Mouse (Mus musculus) limb, embryonic 11.5 days (tissue): ENCODE measurements around the gene Brd4. TPM values are rescaled to one million over a fixed set of nuclear protein-coding genes. Genes with fewer than 3 reads are reported as not detected.

Experiments used
- ATAC-seq: fragments of 200-750 bp; cut with Nextera tagmentation; 2 replicates; pipeline ENCODE4 v1.8.0; 2017; ENCODE audit warnings: low read depth; ENCODE audit not compliant: insufficient number of reproducible peaks, low FRiP score, low TSS enrichment
- DNase-seq: peaks from one replicate; pipeline ENCODE4 v3.0.0-alpha.2; 2015; ENCODE audit warnings: low spot score
- H3K27ac ChIP-seq: fragments of 300-500 bp; sonication (generic); replicated peaks from 2 replicates; pipeline ENCODE4 v1.5.1; 2014; ENCODE audit warnings: low read depth, mild to moderate bottlenecking, low read length
- H3K27me3 ChIP-seq: fragments of 300-500 bp; sonication (generic); 2 replicates; pipeline ENCODE4 v1.6.1; 2014; ENCODE audit warnings: mild to moderate bottlenecking, low read length, mixed read lengths; ENCODE audit not compliant: control insufficient read depth, insufficient read depth
- H3K36me3 ChIP-seq: fragments of 300-500 bp; sonication (generic); 2 replicates; pipeline ENCODE4 v1.6.1; 2014; ENCODE audit warnings: mild to moderate bottlenecking, low read length, moderate library complexity, mixed read lengths; ENCODE audit not compliant: control insufficient read depth, insufficient read depth
- H3K4me1 ChIP-seq: fragments of 300-500 bp; sonication (generic); 2 replicates; pipeline ENCODE4 v1.6.1; 2014; ENCODE audit warnings: low read length, mixed read lengths; ENCODE audit not compliant: control insufficient read depth, insufficient read depth
- H3K4me2 ChIP-seq: fragments of 300-500 bp; sonication (generic); 2 replicates; pipeline ENCODE4 v1.6.1; 2014; ENCODE audit warnings: low read depth, mild to moderate bottlenecking, moderate library complexity; ENCODE audit not compliant: severe bottlenecking
- H3K4me3 ChIP-seq: fragments of 300-500 bp; sonication (generic); 2 replicates; pipeline ENCODE4 v1.5.1; 2014; ENCODE audit warnings: low read depth, low read length
- H3K9ac ChIP-seq: fragments of 300-500 bp; sonication (generic); 2 replicates; pipeline ENCODE4 v1.6.1; 2014; ENCODE audit warnings: mild to moderate bottlenecking, low read length
- H3K9me3 ChIP-seq: fragments of 300-500 bp; sonication (generic); 2 replicates; pipeline ENCODE4 v1.6.1; 2016; ENCODE audit warnings: low read length; ENCODE audit not compliant: control insufficient read depth
- WGBS: fragments of 180-500 bp; shearing (Covaris S2); extraction: QIAGEN DNeasy Blood & Tissue Kit; methylation state at CpG from one replicate; pipeline ENCODE4 v1.1.7; 2014; 5-methylcytosine and 5-hydroxymethylcytosine counted together
- polyA plus RNA-seq: library from polyadenylated mRNA; unstranded; fragments of >200 nt; fragmentation: Nextera tagmentation; extraction: Ambion mirVana; gene quantifications from 2 replicates; pipeline ENCODE4 v1.2.1, GENCODE M21; 2014

Brd4 gene
- polyA plus RNA-seq, 1 experiment from 2014 or later = 124 TPM

DNA sequence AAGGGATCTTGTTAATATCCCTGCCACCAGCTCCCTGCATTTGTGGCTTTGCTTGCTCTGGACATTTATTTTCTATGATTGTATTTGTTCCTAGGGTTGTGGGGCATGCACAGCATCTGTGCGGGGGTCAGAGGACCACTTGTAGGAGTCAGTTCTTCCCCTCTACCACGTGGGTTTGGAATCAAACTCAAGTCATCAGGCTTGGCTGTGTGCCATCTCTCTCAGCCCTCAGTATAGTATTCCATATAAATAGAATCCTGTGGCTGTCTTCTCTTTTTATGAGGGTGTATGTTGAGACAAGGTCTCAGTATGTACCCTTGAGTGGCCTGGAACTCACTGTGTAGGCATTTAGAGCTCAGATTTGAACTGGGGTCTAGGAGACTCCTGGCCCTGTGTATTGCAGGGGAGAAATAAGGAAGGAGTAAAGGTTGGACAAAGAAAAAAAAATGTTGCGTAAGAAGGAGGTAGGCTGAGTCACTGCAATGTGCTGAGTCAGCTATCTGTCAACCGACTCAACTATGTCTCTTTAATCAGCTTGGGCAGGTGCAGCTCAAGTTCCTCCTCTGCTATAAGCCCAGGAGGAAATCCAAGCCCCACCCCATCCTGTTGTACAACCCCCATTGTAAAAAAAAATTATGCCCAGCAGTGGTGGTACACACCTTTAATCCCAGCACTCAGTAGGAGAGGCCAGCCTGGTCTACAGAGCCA lies 114.8 kb downstream of the Brd4 start:
- peaks cover 7% of the 10 kb centered on the region for H3K4me1 ChIP-seq
- no peaks in the 10 kb centered on the region for H3K27me3 ChIP-seq
- H3K36me3 ChIP-seq = no peaks in the 10 kb centered on the region
- no peak overlapping the region for H3K27ac ChIP-seq
- 87% methylated on average over 4 of the region's 4 CpGs for WGBS
- no peak overlapping the region for H3K9ac ChIP-seq
- DNase-seq (no peak), ATAC-seq (no peak)
- H3K4me2 ChIP-seq = no peak overlapping the region
- no peaks in the 10 kb centered on the region for H3K9me3 ChIP-seq
- no peak overlapping the region for H3K4me3 ChIP-seq

DNA sequence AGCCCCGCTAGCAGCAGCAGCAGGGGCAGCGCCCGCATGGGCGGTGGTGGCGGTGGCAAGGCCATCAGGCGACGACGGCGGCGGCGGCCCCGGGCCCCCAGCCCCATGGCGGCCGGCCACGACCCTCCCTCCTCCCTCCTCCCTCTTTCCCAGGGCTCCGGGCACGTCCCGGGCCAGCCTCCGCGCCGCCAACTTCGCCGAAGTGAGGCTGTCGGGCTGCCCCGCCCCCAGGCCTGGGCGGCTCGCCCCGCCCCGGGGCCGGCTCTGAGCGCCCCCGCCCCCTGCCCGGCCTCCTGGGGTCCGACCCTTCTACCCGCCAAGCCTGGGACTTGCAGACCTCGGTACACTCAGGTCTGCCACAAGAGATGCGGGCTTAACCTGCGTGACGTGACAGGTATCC lies 117.8 kb downstream of the Brd4 start, which contains the start of gene Notch3:
Notch3 (minus strand) TSS at position 166 of the 400 bp plus-strand sequence.
- H3K4me3 ChIP-seq = peak within 1 kb of the TSS; percentile 88
- H3K36me3 ChIP-seq = no peaks in the 10 kb centered on the region
- ATAC-seq (peak; percentile 68; the same call in 1 of the 2 replicates), DNase-seq (peak; percentile 88)
- no peaks in the 10 kb centered on the region for H3K9me3 ChIP-seq
- H3K4me2 ChIP-seq = peak within 1 kb of the TSS; percentile 67
- peak within 1 kb of the TSS; percentile 91 for H3K27ac ChIP-seq
- WGBS = under 1% methylated on average over 22 of the region's 39 CpGs
- H3K27me3 ChIP-seq = no peaks in the 10 kb centered on the region
- peaks cover 25% of the 10 kb centered on the region for H3K4me1 ChIP-seq
- H3K9ac ChIP-seq = peak within 1 kb of the TSS; percentile 89

DNA sequence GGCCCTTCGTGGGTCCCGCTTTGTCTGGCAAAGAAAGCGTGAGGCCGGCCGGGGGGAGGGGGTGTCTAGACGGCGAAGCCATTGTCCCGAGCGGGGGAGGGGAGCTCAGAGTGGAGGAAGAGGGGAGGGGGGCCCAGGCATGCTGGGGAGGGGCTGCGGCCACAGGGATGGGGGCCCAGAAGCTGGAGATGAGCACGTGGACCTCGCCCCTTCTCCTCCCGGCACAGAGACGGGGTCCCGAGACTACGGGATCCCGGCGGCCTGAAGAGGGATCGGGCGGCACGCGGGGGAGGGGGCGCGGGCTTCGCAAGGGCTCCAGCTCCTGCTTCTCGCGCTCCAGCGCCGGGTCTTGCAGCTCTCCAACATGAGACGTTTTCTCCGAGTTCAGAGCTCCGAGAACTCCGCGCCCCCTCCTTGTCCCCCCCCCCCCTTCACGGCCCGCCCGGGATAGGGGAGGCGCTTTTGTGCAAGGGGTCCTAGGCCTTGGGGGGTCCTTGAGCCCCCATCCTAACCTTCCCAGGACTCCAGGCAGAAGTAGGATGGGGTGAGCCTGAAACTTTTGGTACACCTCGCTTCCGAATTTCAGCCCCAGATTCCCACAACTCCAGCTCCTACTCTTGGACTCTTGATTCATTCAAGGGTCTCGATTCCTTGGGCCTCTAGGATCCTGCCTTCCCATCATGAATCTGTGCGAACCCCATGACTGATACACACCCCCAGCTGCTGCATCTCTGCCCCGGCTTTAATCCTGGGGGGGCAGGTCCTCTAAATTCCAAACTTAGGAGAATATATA lies 118.5 kb downstream of the Brd4 start:
- Histone ChIP-seq H3K9ac (peak overlapping the region; percentile 89), H3K27me3 (no peaks in the 10 kb centered on the region), H3K4me3 (peak overlapping the region; percentile 88), H3K4me2 (peak overlapping the region; percentile 67), H3K4me1 (peaks cover 25% of the 10 kb centered on the region), H3K9me3 (no peaks in the 10 kb centered on the region), H3K36me3 (no peaks in the 10 kb centered on the region), H3K27ac (peak overlapping the region; percentile 91)
- ATAC-seq (peak; percentile 55), DNase-seq (peak; percentile 95)
- under 1% methylated on average over 37 of the region's 43 CpGs for WGBS

DNA sequence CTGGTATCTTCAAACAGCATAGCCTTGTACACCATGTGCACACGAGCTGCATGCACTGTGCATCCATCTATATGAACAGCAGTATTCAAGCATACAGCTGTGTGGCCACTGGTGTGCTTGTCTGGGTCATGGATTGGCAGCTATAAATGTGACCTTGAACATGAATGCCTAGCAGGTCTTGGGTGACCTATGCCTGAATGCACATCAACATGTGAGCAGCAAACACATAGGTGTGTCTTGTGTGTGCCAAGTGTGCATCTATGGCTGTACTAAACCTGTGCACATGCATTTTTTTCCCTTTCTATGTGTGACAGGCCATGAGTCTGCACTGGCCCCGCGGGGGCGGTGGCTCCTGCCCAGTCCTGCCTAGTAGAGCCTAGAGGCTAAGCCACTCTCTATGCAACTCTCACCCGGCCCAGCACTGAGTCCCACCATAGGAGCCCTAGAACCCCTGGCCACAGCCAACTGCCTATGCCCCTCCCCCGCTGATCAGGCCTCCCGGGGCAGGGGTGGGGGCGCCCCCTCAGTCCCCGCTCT lies 119.2 kb downstream of the Brd4 start:
- H3K4me2 ChIP-seq = peak overlapping the region; percentile 67
- 5% methylated on average over 9 of the region's 9 CpGs for WGBS

DNA sequence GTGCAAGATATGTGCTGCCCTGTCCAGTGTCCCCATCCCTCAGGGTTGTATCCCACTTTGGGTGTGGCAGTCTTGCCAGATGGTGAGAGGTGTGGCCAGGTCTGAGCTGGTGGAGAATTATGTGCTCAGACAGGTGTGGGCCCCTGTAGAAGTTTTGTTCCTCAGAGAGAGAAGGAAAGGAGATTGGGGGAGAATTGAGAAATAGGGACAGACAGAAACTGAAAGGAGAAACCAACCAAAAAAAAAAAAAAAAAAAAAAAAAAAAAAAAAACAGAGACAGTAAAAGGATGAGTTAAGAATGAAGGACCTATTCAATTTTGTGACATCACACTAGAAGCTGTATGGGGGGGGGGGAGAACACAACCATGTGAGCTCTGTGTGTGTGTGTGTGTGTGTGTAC lies 119.7 kb downstream of the Brd4 start:
- Histone ChIP-seq H3K36me3 (no peaks in the 10 kb centered on the region), H3K4me3 (no peak overlapping the region), H3K9ac (no peak overlapping the region), H3K27ac (no peak overlapping the region), H3K4me1 (peaks cover 25% of the 10 kb centered on the region), H3K27me3 (no peaks in the 10 kb centered on the region), H3K9me3 (no peaks in the 10 kb centered on the region), H3K4me2 (peak overlapping the region; percentile 67; the same call in 1 of the 2 replicates)
- DNase-seq = no peak
- ATAC-seq = no peak

More for the DNA sequence above, 119.2 kb downstream of the Brd4 start:
- DNase-seq (no peak), ATAC-seq (peak; percentile 53)
- Histone ChIP-seq H3K36me3 (no peaks in the 10 kb centered on the region), H3K4me3 (peak overlapping the region; percentile 88), H3K27ac (peak overlapping the region; percentile 91), H3K9ac (peak overlapping the region; percentile 89), H3K9me3 (no peaks in the 10 kb centered on the region), H3K4me1 (peaks cover 25% of the 10 kb centered on the region), H3K27me3 (no peaks in the 10 kb centered on the region)

DNA sequence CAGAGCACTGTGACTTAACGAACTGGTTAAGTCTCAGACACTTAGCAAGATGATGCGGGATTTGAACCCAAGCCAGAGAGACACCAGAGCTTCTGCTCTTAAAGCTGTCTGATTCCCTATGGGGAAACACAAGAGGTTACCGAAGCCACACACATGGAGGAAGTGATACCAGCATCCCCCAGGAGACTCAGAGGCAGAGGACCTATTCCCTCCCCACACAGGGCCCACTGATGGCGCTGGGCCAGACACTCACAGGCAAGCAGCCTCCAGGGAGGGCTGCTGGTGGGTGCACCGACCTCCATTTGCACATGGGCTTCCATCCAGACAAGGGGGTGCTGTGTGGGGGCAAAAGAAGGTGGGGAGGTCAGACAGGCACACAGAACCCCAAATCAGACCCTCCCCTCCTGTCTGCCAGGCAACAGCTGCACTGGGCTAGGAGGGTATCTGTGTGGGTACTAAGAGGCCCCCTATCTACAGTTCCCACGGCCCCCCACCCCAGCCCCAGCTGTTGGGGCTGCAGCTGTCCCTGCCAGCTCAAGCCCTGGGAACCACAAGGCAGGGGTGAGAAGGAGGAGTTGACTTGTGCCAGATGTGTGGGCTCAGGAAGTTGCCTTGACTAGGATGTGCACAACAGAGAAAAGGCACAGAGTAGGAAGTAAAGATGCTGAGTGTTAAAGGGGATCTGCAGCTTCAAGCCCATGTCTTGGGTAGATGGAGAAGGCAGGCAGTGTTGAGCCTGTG lies 120.4 kb downstream of the Brd4 start:
- Histone ChIP-seq H3K4me1 (peaks cover 25% of the 10 kb centered on the region), H3K4me3 (no peak overlapping the region; the same call in 1 of the 2 replicates)
- WGBS = 67% methylated on average over 6 of the region's 6 CpGs

DNA sequence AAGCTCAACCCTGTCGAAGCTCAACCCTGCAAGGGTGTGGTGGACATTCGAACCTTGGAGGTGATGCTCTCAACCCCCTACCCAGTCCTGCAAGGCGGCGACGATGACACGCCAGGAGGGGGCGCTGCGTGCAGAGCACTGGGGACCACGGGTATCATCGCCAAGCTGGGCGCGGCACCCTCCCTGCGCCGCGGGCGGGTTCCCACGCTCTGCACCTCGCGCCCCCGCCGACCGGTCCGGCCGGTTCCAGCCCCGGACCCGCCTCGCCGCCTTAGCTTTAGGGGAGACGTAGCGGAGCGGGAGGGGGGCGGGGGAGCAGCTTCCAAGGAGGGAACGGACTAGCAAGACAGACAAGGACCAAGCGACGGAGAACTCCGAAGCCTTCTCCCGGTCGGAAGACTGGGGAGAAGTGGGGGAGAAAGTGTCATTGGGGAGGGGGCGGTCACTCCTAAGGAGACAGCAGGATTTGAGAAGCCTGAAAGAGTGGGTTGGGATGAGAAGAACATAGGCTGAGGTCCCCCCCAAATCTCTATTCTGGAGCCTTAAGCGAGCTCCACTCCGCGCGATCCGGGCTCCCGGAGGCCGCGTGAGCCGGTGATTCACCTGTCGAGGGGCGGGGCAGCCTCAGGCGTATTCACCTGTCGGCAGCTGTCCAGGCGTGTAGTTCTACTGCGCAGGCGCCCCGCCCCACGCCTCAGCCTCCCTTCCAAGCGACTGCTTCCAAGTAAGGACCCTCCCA lies 122.2 kb downstream of the Brd4 start:
- 2% methylated on average over 58 of the region's 58 CpGs for WGBS
- H3K4me3 ChIP-seq = peak overlapping the region; percentile 35
- peaks cover 2% of the 10 kb centered on the region; the same call in 1 of the 2 replicates for H3K36me3 ChIP-seq
- H3K4me1 ChIP-seq = peaks cover 25% of the 10 kb centered on the region
- ATAC-seq (no peak), DNase-seq (peak; percentile 84)
- H3K9ac ChIP-seq = peak overlapping the region; percentile 51
- no peak overlapping the region for H3K27ac ChIP-seq
- H3K9me3 ChIP-seq = no peaks in the 10 kb centered on the region
- H3K4me2 ChIP-seq = peak overlapping the region; percentile 74
- H3K27me3 ChIP-seq = no peaks in the 10 kb centered on the region

More for the DNA sequence above, 120.4 kb downstream of the Brd4 start:
- no peak overlapping the region for H3K27ac ChIP-seq
- H3K36me3 ChIP-seq = no peaks in the 10 kb centered on the region
- DNase-seq (no peak), ATAC-seq (0 out of 2 replicates have a peak, but pooled peaks have one; percentile 4)
- H3K27me3 ChIP-seq = no peaks in the 10 kb centered on the region
- H3K9ac ChIP-seq = no peak overlapping the region
- no peaks in the 10 kb centered on the region for H3K9me3 ChIP-seq
- H3K4me2 ChIP-seq = peak overlapping the region; percentile 20; the same call in 1 of the 2 replicates
